In genomic region chr11:56338511-56338910, GRCm38 (mm10) we compare ENCODE assay signal across 22 mouse cellular contexts.
"Had no signal": no experiment of that assay in that cellular context is flagged by ENCODE, and none has a peak within 500 bp of the region (broad histone marks: within the 10 kb centered on the region; RNA-seq: fewer than 3 reads in every experiment).

No protein-coding gene starts in this region.

- ATAC-seq: hindbrain, embryonic 16.5 days; hindbrain, postnatal 0 days; inflammation-experienced regulatory T-cells, adult 6 months; intestine, embryonic 15.5 days; intestine, embryonic 16.5 days; intestine, postnatal 0 days had no signal

- DNase-seq: heart, postnatal 10 days; heart, postnatal 14 days; heart, postnatal 36 days; heart, postnatal 4 days; kidney, adult 11 months; kidney, adult 18-20 months; kidney, adult 2 months; kidney, adult 8-10 months; kidney, adult 9 months; kidney, postnatal 10 days; kidney, postnatal 14 days; kidney, postnatal 25 days; kidney, postnatal 36 days; kidney, postnatal 4 days; layer of hippocampus, adult 9-11 months; layer of hippocampus, postnatal 36 days had no signal
